Mouse (Mus musculus): Measurements from ENCODE around the gene Igsf9. TPM values are rescaled to one million over a fixed set of nuclear protein-coding genes. Genes with fewer than 3 reads are reported as not detected.

Igsf9 gene
- polyA plus RNA-seq, 1 experiment from 2014 or later = 61.0 TPM

GRCm38 (mm10) chr1:172450848-172451470 lies 30.6 kb upstream of the Igsf9 start:
- no peak for ATAC-seq (ENCODE audit: insufficient number of reproducible peaks, low FRiP score, low TSS enrichment, low read depth)
- H3K4me3 ChIP-seq (replicated peaks) = no peak overlapping the region
- no peak overlapping the region for H3K27ac ChIP-seq (replicated peaks)
- 0 out of 2 replicates have a peak, but pooled peaks cover 4% of the 10 kb centered on the region for H3K4me1 ChIP-seq
- H3K4me2 ChIP-seq (replicated peaks) = no peak overlapping the region
- H3K9ac ChIP-seq = no peak overlapping the region
- 20% methylated on average over 17 of the region's 17 CpGs for WGBS
- H3K36me3 ChIP-seq = no peaks in the 10 kb centered on the region
- H3K27me3 ChIP-seq = no peaks in the 10 kb centered on the region
- H3K9me3 ChIP-seq (replicated peaks) = no peaks in the 10 kb centered on the region

GRCm38 (mm10) chr1:172452911-172453310 lies 28.7 kb upstream of the Igsf9 start:
- 63% methylated on average over 2 of the region's 2 CpGs for WGBS
- no peaks in the 10 kb centered on the region for H3K36me3 ChIP-seq
- H3K9me3 ChIP-seq (replicated peaks) = no peaks in the 10 kb centered on the region
- no peak overlapping the region for H3K27ac ChIP-seq (replicated peaks)
- H3K9ac ChIP-seq = no peak overlapping the region
- ATAC-seq (ENCODE audit: insufficient number of reproducible peaks, low FRiP score, low TSS enrichment, low read depth) = no peak
- no peak overlapping the region for H3K4me2 ChIP-seq (replicated peaks)
- no peak overlapping the region for H3K4me3 ChIP-seq (replicated peaks)
- H3K27me3 ChIP-seq = no peaks in the 10 kb centered on the region
- 0 out of 2 replicates have a peak, but pooled peaks cover 7% of the 10 kb centered on the region for H3K4me1 ChIP-seq

GRCm38 (mm10) chr1:172453810-172454209 lies 27.8 kb upstream of the Igsf9 start:
- no peaks in the 10 kb centered on the region for H3K36me3 ChIP-seq
- H3K27ac ChIP-seq (replicated peaks) = no peak overlapping the region
- H3K9ac ChIP-seq = no peak overlapping the region
- H3K4me1 ChIP-seq = 0 out of 2 replicates have a peak, but pooled peaks cover 7% of the 10 kb centered on the region
- H3K4me3 ChIP-seq (replicated peaks) = no peak overlapping the region
- 89% methylated on average over 2 of the region's 2 CpGs for WGBS
- no peaks in the 10 kb centered on the region for H3K27me3 ChIP-seq
- no peak for ATAC-seq (ENCODE audit: insufficient number of reproducible peaks, low FRiP score, low TSS enrichment, low read depth)
- H3K4me2 ChIP-seq (replicated peaks) = no peak overlapping the region
- H3K9me3 ChIP-seq (replicated peaks) = no peaks in the 10 kb centered on the region

GRCm38 (mm10) chr1:172455416-172455815 lies 26.2 kb upstream of the Igsf9 start:
- H3K36me3 ChIP-seq = no peaks in the 10 kb centered on the region
- 14% methylated on average over 4 of the region's 4 CpGs for WGBS
- H3K27me3 ChIP-seq = no peaks in the 10 kb centered on the region
- H3K4me1 ChIP-seq = 0 out of 2 replicates have a peak, but pooled peaks cover 7% of the 10 kb centered on the region
- H3K9me3 ChIP-seq (replicated peaks) = no peaks in the 10 kb centered on the region
- H3K9ac ChIP-seq = no peak overlapping the region
- ATAC-seq (ENCODE audit: insufficient number of reproducible peaks, low FRiP score, low TSS enrichment, low read depth) = no peak
- no peak overlapping the region for H3K4me2 ChIP-seq (replicated peaks)
- no peak overlapping the region for H3K27ac ChIP-seq (replicated peaks)
- H3K4me3 ChIP-seq (replicated peaks) = no peak overlapping the region

GRCm38 (mm10) chr1:172456001-172456677 lies 25.4 kb upstream of the Igsf9 start:
- Histone ChIP-seq H3K27me3 (no peaks in the 10 kb centered on the region), H3K36me3 (no peaks in the 10 kb centered on the region), H3K4me3 (replicated peaks) (no peak overlapping the region), H3K4me2 (replicated peaks) (no peak overlapping the region), H3K27ac (replicated peaks) (no peak overlapping the region; the same call in 1 of the 2 replicates), H3K9ac (no peak overlapping the region), H3K4me1 (0 out of 2 replicates have a peak, but pooled peaks cover 3% of the 10 kb centered on the region), H3K9me3 (replicated peaks) (no peaks in the 10 kb centered on the region)
- peak; percentile 63; the same call in 1 of the 2 replicates for ATAC-seq (ENCODE audit: insufficient number of reproducible peaks, low FRiP score, low TSS enrichment, low read depth)
- 37% methylated on average over 7 of the region's 7 CpGs for WGBS

- Histone ChIP-seq H3K27ac (replicated peaks) (no peak overlapping the region), H3K9me3 (replicated peaks) (no peaks in the 10 kb centered on the region), H3K4me3 (replicated peaks) (no peak overlapping the region), H3K9ac (no peak overlapping the region), H3K4me1 (0 out of 2 replicates have a peak, but pooled peaks cover 3% of the 10 kb centered on the region), H3K36me3 (no peaks in the 10 kb centered on the region), H3K27me3 (no peaks in the 10 kb centered on the region), H3K4me2 (replicated peaks) (no peak overlapping the region)
- no peak for ATAC-seq (ENCODE audit: insufficient number of reproducible peaks, low FRiP score, low TSS enrichment, low read depth)
- WGBS = 92% methylated on average over 3 of the region's 3 CpGs
Measured at GRCm38 (mm10) chr1:172457196-172457595, 24.4 kb upstream of the Igsf9 start.

- WGBS = 79% methylated on average over 3 of the region's 3 CpGs
- Histone ChIP-seq H3K27ac (replicated peaks) (no peak overlapping the region), H3K36me3 (no peaks in the 10 kb centered on the region), H3K9ac (no peak overlapping the region), H3K4me1 (0 out of 2 replicates have a peak, but pooled peaks cover 3% of the 10 kb centered on the region), H3K4me2 (replicated peaks) (no peak overlapping the region), H3K4me3 (replicated peaks) (no peak overlapping the region), H3K9me3 (replicated peaks) (no peaks in the 10 kb centered on the region), H3K27me3 (no peaks in the 10 kb centered on the region)
- ATAC-seq (ENCODE audit: insufficient number of reproducible peaks, low FRiP score, low TSS enrichment, low read depth) = no peak
Measured at GRCm38 (mm10) chr1:172458041-172458440, 23.5 kb upstream of the Igsf9 start.

- WGBS = 47% methylated on average over 2 of the region's 2 CpGs
- Histone ChIP-seq H3K9me3 (replicated peaks) (no peaks in the 10 kb centered on the region), H3K9ac (no peak overlapping the region), H3K27ac (replicated peaks) (no peak overlapping the region), H3K4me3 (replicated peaks) (no peak overlapping the region), H3K4me1 (no peaks in the 10 kb centered on the region), H3K4me2 (replicated peaks) (no peak overlapping the region), H3K36me3 (no peaks in the 10 kb centered on the region), H3K27me3 (no peaks in the 10 kb centered on the region)
- ATAC-seq (ENCODE audit: insufficient number of reproducible peaks, low FRiP score, low TSS enrichment, low read depth) = no peak
Measured at GRCm38 (mm10) chr1:172461602-172462001, 20.0 kb upstream of the Igsf9 start.

- Histone ChIP-seq H3K9me3 (replicated peaks) (no peaks in the 10 kb centered on the region), H3K27ac (replicated peaks) (no peak overlapping the region)
- ATAC-seq (ENCODE audit: insufficient number of reproducible peaks, low FRiP score, low TSS enrichment, low read depth) = no peak
Measured at GRCm38 (mm10) chr1:172462534-172462933, 19.1 kb upstream of the Igsf9 start.

GRCm38 (mm10) chr1:172463387-172464333 lies 17.9 kb upstream of the Igsf9 start:
- H3K36me3 ChIP-seq = no peaks in the 10 kb centered on the region
- 83% methylated on average over 16 of the region's 16 CpGs for WGBS
- H3K27ac ChIP-seq (replicated peaks) = no peak overlapping the region
- H3K4me3 ChIP-seq (replicated peaks) = no peak overlapping the region
- no peak overlapping the region for H3K9ac ChIP-seq
- H3K4me1 ChIP-seq = no peaks in the 10 kb centered on the region
- H3K9me3 ChIP-seq (replicated peaks) = no peaks in the 10 kb centered on the region
- no peaks in the 10 kb centered on the region for H3K27me3 ChIP-seq
- H3K4me2 ChIP-seq (replicated peaks) = no peak overlapping the region
- no peak for ATAC-seq (ENCODE audit: insufficient number of reproducible peaks, low FRiP score, low TSS enrichment, low read depth)

More at GRCm38 (mm10) chr1:172462534-172462933, 19.1 kb upstream of the Igsf9 start:
- Histone ChIP-seq H3K4me3 (replicated peaks) (no peak overlapping the region), H3K36me3 (no peaks in the 10 kb centered on the region), H3K9ac (no peak overlapping the region), H3K4me2 (replicated peaks) (no peak overlapping the region), H3K27me3 (no peaks in the 10 kb centered on the region), H3K4me1 (no peaks in the 10 kb centered on the region)
- 66% methylated on average over 3 of the region's 3 CpGs for WGBS

GRCm38 (mm10) chr1:172468301-172468877 lies 13.2 kb upstream of the Igsf9 start:
- Histone ChIP-seq H3K4me2 (replicated peaks) (no peak overlapping the region), H3K4me1 (no peaks in the 10 kb centered on the region), H3K9me3 (replicated peaks) (no peaks in the 10 kb centered on the region), H3K27me3 (no peaks in the 10 kb centered on the region), H3K4me3 (replicated peaks) (no peak overlapping the region), H3K27ac (replicated peaks) (no peak overlapping the region), H3K36me3 (no peaks in the 10 kb centered on the region), H3K9ac (no peak overlapping the region)
- no peak for ATAC-seq (ENCODE audit: insufficient number of reproducible peaks, low FRiP score, low TSS enrichment, low read depth)
- 74% methylated on average over 11 of the region's 11 CpGs for WGBS
